Mouse (Mus musculus) layer of hippocampus, adult 9-10 months (tissue): ENCODE measurements around the gene Olfr1271.
"Not testable (repeated sequence)": the region's sequence is repeated elsewhere in the genome, so short reads cannot be mapped to it uniquely, and the experiment has no call there.

ENCODE experiments used
- DNase-seq: peaks from one replicate; pipeline ENCODE4 v3.0.0; 2022; ENCODE audit warnings: low spot score

The Olfr1271 gene

DNA sequence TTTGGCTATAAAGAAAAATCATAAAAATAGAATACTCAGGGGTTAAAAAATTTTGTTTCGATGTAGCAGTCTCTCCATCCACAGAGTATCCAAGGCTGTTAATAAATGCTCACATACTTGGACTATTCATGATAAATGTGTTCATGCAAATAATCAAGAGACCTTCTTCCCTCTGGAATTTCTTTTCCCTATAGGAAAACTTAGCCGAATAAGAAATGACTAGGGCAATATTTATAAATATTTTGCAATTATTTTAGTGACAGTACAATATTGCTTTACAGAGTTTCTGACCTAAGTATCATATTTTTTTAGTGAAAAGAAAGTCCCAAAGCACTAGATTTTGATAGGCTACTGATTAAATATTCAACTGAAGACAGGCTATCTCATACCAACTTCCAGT lies at the start of gene Olfr1271:
Gene Olfr1271, minus strand, starts transcription at position 101 of the 400 bp plus-strand sequence.
- no peak for DNase-seq

DNA sequence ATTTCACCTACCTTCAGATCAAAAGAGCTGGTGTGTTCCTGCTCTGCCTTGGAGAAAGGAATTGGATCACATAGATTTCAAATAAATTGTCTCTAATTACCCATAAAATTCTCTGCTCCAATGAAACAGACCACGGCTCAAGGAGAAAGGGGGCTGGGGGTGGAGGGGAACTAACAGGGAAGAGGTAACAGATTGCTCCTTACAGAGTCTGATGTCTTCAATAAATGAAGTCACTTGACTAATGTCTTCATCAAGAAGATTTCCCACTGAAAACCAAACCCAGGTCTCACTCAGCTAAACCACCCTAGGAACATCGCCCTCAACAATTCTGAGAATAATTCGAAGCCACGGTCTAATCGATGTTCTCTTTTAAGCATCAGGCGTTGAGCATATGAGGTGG lies 21.9 kb upstream of the Olfr1271 start, which contains the start of gene Olfr1272:
Gene Olfr1272, minus strand, starts transcription at position 101 of the 400 bp plus-strand sequence.
- DNase-seq = no peak

- no peak for DNase-seq
Observed at GRCm38 (mm10) chr2:90257492-90257891, 13.3 kb downstream of the Olfr1271 start, which contains the start of gene Olfr142. Gene Olfr142 (minus strand): TSS chr2:90257592.

DNA sequence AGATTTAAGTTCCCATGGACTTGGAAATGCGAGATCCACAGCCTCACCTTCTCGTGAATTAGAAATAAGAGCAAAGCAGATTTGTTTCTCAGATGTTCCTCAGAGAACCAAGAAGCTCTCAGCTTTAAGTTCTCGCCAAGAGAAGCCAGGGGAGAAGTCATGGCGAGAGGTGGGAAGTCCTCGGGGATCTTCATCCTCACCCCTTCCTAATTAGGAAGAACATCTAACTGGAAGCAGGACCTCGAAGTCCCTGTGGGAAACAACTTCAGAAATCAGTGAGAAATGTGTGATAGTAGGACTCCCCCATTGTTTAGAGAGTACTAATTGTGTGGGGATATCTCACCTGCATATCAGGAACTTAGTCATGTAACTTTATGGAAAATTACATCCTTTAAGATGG lies 46.4 kb downstream of the Olfr1271 start, which contains the start of gene Olfr1506:
Gene Olfr1506, minus strand, starts transcription at position 101 of the 400 bp plus-strand sequence.
- not testable (repeated sequence) for DNase-seq
